Mouse (Mus musculus): ENCODE data around the gene Alox5ap.

Gene Alox5ap

GRCm38 (mm10) chr5:149259093-149259492, 5.5 kb upstream of the Alox5ap start:
- DNase-seq (ENCODE audit: low read depth, low spot score): no peak

GRCm38 (mm10) chr5:149261449-149261848, 3.1 kb upstream of the Alox5ap start:
- DNase-seq (ENCODE audit: low read depth, low spot score): no peak

GRCm38 (mm10) chr5:149261866-149262265, 2.7 kb upstream of the Alox5ap start:
- DNase-seq (ENCODE audit: low read depth, low spot score): peak; percentile 68

GRCm38 (mm10) chr5:149264878-149265279, 312 bp downstream of the Alox5ap start:
- peak; percentile 63 for DNase-seq (ENCODE audit: low read depth, low spot score)

DNA sequence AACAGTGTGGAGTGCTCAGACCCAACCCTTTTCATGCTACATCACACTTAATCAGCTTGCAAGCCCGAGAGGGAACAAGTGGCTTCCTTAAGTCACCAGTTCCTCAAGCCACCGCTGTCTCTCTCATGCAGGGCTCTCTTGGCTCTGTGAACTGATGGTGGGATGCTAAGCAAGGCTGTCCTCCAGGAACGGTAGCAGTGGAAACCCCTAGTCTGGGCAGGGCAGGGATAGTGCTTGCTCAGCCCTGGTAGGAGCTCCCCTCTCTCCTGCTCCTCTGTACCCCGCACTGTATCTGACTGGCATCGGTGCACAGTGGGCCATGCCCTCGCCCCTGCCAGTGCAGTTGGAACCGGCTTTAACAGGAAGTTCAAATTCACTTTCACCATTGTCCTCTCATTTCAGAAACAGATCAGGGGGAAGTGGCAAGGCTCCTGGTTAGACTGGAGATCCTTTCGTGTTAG, 2.2 kb downstream of the Alox5ap start:
- peak; percentile 34 for DNase-seq (ENCODE audit: low read depth, low spot score)

DNA sequence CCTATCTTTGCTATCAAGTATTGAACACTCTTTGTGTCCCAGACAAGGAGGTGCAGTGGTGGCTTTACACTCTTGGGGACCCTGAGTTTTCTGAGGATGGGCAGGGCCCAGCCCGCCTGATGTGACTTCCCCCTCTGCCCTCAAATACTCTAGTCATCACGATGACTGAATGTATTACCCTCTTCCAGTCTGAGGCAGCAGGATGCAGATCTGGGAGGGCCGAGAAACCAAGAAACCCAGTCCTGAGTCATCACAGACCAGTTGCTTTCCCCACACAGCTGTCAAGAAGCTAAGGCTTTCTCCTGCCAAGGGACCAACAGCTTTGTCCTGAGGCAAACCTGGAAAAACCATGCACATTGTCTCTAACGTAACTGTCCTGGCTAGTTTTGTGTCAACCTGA, 2.9 kb downstream of the Alox5ap start:
- no peak for DNase-seq (ENCODE audit: low read depth, low spot score)

DNA sequence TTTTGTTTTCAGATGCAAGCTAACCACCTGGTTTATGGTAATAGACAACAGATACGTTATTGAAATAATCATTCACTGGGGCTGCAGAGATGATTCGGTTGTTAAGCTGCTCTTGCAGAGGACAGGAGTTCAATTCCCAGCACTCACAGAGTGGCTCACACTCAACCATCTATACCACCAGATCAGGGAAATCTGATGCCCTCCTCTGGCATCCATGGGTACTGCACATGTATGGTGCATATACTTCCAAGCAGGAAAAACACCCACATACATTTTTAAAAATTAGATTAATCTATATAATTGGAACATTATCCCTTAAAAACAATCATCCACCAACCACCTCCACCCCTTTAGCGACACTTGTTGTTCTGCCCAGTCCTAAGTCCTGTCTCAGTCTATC, 6.7 kb downstream of the Alox5ap start:
- no peak for DNase-seq (ENCODE audit: low read depth, low spot score)

DNA sequence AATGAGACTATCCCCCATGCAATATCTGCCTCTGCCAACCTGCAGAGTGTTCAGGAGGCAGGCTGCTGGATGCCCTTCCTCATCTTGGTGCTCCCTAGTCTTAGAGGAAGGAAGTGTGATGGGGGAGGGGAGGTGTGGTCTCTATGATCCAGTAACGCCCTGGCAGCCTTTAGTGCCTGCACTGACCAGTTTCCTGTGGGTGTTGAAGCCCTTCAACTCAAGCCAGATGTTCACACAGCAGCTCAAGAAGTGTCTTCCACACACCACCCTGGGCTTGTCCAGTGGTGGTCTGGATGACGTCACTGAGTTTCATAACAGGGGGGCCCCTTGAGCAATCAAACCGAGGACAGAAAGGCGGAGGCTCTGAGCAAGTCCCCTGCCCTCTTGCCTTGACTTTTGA, 8.0 kb downstream of the Alox5ap start:
- DNase-seq (ENCODE audit: low read depth, low spot score): no peak

DNA sequence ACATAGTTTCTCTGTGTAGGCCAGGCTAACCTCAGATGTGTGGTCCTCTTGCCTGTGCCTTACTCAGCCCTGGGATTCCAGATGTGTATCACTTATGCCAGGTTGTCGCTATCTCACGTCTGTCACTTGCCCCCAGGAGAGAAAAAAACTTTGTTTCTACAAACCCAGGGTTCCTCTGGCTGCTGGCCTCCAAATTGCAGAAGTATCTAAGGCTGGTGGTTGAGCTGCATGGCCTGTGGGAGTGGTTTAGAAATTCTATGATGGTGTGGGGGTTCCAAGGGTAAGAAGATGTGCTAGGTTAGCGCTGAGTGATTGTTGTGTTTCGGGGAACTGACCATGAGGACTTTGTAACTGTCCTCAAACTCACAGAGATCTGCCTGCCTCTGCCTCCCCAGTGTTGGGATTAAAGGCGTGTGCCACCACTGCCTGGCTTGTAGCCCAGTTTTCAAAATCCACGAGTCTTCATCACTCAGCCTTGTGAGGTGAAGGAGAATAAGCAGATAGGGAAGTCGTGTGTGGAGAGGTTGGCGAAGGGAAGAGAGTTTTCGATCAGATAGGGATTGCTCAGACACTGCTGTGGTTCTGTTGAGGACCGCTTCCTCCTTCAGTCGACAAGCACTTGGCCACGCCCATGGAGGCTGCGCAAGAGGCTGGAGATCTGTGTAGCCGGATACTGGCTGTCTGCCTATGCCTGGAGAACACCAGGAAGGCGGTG, 10.0 kb downstream of the Alox5ap start:
- DNase-seq (ENCODE audit: low read depth, low spot score): no peak

GRCm38 (mm10) chr5:149275105-149275494, 10.5 kb downstream of the Alox5ap start:
- DNase-seq (ENCODE audit: low read depth, low spot score): no peak

DNA sequence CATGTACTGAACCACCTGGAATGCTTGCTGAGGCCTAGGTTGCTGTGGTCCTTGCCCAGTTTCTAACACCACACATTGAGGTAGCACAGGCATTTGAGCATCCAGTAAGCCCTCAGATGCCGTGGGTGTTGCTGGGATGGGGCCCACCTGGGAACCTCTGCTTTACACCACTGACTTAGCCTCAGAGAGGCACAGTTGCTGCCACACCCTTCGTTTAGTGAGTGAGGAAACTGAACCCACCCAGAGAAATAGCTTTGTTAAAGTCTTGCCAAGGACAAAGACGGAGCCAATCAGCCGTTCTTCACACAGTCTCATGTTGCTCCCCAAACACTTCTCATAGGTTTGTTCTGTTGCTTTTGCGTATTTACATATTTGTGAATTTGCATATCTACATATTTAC, 13.0 kb downstream of the Alox5ap start:
- DNase-seq (ENCODE audit: low read depth, low spot score): no peak

- no peak for DNase-seq (ENCODE audit: low read depth, low spot score)
Measured at GRCm38 (mm10) chr5:149279273-149279844, 14.8 kb downstream of the Alox5ap start.

DNA sequence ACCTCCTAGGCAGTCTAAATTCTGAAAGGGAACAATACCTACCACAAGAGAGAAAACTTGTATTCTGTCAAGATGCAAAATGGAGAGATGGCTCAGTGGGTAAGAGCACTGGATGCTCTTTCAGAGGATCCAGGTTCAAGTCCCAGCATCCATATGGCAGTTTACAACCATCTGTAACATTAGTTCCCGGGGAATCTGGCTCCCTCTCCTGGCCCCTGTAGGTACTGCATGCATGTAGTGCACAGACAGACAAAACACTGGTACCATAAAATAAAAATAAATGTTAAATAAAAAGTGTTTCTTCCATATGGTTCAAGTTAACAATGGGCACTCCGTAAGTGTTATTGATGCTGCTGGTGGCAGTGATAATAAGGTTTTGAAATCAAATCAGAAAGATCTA, 18.4 kb downstream of the Alox5ap start:
- peak; percentile 44 for DNase-seq (ENCODE audit: low read depth, low spot score)

DNA sequence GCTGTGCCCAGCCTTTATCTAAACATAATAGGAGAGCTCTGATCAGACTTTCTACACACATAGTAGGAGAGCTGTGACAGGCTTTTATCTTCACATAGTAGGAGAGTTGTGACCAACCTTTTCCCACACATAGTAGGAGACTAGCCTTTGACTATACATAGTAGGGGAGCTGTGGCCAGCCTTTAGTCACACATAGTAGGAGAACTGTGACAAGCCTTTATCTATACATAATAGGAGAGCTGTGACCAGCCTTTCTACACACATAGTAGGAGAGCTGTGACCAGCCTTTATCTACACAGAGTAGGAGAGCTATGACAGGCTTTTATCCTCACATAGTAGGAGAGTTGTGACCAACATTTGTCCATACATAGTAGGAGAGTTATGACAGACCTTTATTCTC, 19.3 kb downstream of the Alox5ap start:
- no peak for DNase-seq (ENCODE audit: low read depth, low spot score)

- DNase-seq (ENCODE audit: low read depth, low spot score): no peak
Measured at GRCm38 (mm10) chr5:149286021-149286420, 21.5 kb downstream of the Alox5ap start.

DNA sequence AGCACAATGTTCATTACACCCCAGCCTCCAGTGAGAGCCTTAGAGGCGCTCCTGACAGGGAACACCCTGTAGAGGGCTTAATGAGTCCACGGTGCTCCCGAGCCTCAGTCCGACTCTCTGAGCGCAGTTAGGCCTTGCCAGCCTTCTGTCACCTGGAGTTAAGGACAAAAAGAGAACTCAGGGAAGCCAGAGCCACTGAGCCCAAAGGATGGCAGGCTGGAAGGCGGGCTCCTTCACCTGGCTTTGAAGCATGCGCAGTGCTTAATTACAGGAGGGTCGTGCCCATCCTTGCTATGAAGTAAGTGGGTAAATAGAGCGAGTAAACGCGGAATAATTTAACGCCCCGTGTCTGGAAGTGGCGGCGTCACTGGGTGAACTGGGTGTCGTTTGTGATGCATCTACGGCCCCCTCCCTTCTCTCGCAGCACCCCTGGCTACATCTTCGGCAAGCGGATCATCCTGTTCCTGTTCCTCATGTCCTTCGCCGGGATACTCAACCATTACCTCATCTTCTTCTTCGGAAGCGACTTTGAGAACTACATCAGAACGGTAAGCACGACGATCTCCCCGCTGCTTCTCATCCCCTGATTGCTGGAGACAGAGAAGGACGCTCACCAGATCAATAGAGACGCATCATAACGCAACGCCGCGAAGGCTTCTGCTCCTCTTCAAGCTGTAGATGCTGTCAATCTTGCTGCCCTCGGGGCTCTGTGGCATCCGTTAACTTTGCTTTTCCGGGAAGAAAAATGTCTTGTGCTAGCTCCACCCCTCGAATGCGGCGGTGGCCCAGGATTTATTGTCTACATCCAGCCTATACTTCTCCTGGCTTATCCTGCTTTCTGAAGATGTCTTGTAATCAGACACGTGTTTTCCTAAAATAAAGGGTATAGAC, 22.8 kb downstream of the Alox5ap start:
- no peak for DNase-seq (ENCODE audit: low read depth, low spot score)

- DNase-seq (ENCODE audit: low read depth, low spot score): no peak
Measured at GRCm38 (mm10) chr5:149291266-149291665, 26.7 kb downstream of the Alox5ap start.

- no peak for DNase-seq (ENCODE audit: low read depth, low spot score)
Measured at GRCm38 (mm10) chr5:149293071-149293470, 28.5 kb downstream of the Alox5ap start.

- no peak for DNase-seq (ENCODE audit: low read depth, low spot score)
Measured at GRCm38 (mm10) chr5:149296808-149297207, 32.2 kb downstream of the Alox5ap start.

GRCm38 (mm10) chr5:149297464-149297863, 32.9 kb downstream of the Alox5ap start:
- no peak for DNase-seq (ENCODE audit: low read depth, low spot score)

DNA sequence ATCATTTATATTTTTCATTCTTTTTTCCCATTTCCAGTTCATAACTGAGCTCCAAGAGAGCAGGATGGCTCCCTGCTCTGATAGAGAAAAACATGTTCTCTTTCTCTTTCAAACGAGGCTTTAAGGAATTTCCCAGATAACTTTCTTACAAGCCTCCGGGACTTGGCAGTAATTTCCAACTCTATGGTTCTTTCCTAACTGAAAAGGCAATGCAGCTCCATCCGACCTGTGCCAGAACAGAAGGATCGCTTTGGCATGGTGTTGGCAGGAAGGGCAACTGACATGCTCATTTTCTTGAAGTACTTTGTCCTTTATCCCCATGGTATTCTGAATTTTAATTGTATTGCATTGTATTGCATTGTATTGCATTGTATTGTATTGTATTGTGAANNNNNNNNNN, 33.7 kb downstream of the Alox5ap start:
- DNase-seq (ENCODE audit: low read depth, low spot score): no peak

- DNase-seq (ENCODE audit: low read depth, low spot score): peak; percentile 20
Measured at GRCm38 (mm10) chr5:149312884-149313652, 48.5 kb downstream of the Alox5ap start.
